Mouse (Mus musculus) olfactory bulb, adult 2 months (tissue): Measurements from ENCODE around the gene Cideb.

Experiments
- CTCF ChIP-seq: fragments of 200-500 bp; IDR thresholded peaks from 2 replicates; pipeline ENCODE4 v1.5.1; 2012; ENCODE audit warnings: low read depth, mild to moderate bottlenecking, low read length, moderate library complexity; ENCODE audit not compliant: insufficient read depth
- POLR2A ChIP-seq: fragments of 200-500 bp; IDR thresholded peaks from 2 replicates; pipeline ENCODE4 v1.6.1; 2012; ENCODE audit warnings: mild to moderate bottlenecking, low read depth, low read length, moderate library complexity; ENCODE audit not compliant: insufficient read depth

GRCm38 (mm10) chr14:55735334-55735733, 22.9 kb downstream of the Cideb start:
- TF ChIP-seq CTCF (no peak), POLR2A (no peak)
